Mouse (Mus musculus) liver, embryonic 14.5 days (tissue): Measurements from ENCODE around the gene Dscam. TPM values are rescaled to one million over a fixed set of nuclear protein-coding genes. Genes with fewer than 3 reads are reported as not detected.

Experiments used
- ATAC-seq: fragments of 200-750 bp; cut with Nextera tagmentation; 2 replicates; pipeline ENCODE4 v1.8.0; 2017; ENCODE audit warnings: moderate number of reproducible peaks, mild to moderate bottlenecking, moderate library complexity; ENCODE audit not compliant: insufficient read depth
- DNase-seq, 3 experiments: peaks; one replicate each; pipeline ENCODE4 v3.0.0-alpha.2; 2012 to 2013; ENCODE audit warnings: low read depth in 3 of 3, low spot score in 3 of 3
- H3K27ac ChIP-seq: fragments of 300-500 bp; sonication (generic); 2 replicates; pipeline ENCODE4 v1.5.1; 2014; ENCODE audit warnings: moderate library complexity, mild to moderate bottlenecking, control low read depth, inconsistent platforms
- H3K27me3 ChIP-seq: fragments of 300-500 bp; sonication (generic); 2 replicates; pipeline ENCODE4 v1.6.1; 2014; ENCODE audit warnings: mild to moderate bottlenecking, low read length, moderate library complexity; ENCODE audit not compliant: control insufficient read depth, insufficient read depth
- H3K36me3 ChIP-seq: fragments of 300-500 bp; sonication (generic); replicated peaks from 2 replicates; pipeline ENCODE4 v1.6.1; 2014; ENCODE audit warnings: low read depth; ENCODE audit not compliant: control insufficient read depth, insufficient read depth
- H3K4me1 ChIP-seq, 2 experiments: fragments of 200-500 bp in 1 of 2; fragments of 300-500 bp in 1 of 2; sonication (generic) in 1 of 2; replicated peaks; 2 replicates each; pipeline ENCODE4 v1.6.1; 2012 to 2014; ENCODE audit warnings: antibody characterized with exemption in 1 of 2, inconsistent platforms in 1 of 2, low read length in 1 of 2; ENCODE audit not compliant: control insufficient read depth in 2 of 2, insufficient read depth in 2 of 2
- H3K4me2 ChIP-seq: fragments of 300-500 bp; sonication (generic); 2 replicates; pipeline ENCODE4 v1.6.1; 2014; ENCODE audit warnings: low read depth, mild to moderate bottlenecking, control low read depth, moderate library complexity
- H3K4me3 ChIP-seq, 2 experiments: fragments of 200-500 bp in 1 of 2; fragments of 300-500 bp in 1 of 2; sonication (generic) in 1 of 2; 2 replicates each; pipeline ENCODE4 v1.5.1; 2012 to 2014; ENCODE audit warnings: low read depth in 2 of 2, low read length in 2 of 2, mild to moderate bottlenecking in 2 of 2, control low read depth in 1 of 2, inconsistent platforms in 1 of 2, moderate library complexity in 1 of 2; ENCODE audit not compliant: insufficient read depth in 1 of 2
- H3K9ac ChIP-seq: fragments of 300-500 bp; sonication (generic); replicated peaks from 2 replicates; pipeline ENCODE4 v1.6.1; 2014; ENCODE audit warnings: mild to moderate bottlenecking, control low read depth, moderate library complexity
- H3K9me3 ChIP-seq: fragments of 300-500 bp; sonication (generic); 2 replicates; pipeline ENCODE4 v1.6.1; 2016; ENCODE audit warnings: low read length, mixed read lengths; ENCODE audit not compliant: control insufficient read depth
- CTCF ChIP-seq: IDR thresholded peaks from 2 replicates; pipeline ENCODE4 v1.5.1; 2016; ENCODE audit warnings: antibody characterized with exemption, low read depth, control low read depth
- EP300 ChIP-seq: IDR thresholded peaks from 2 replicates; pipeline ENCODE4 v1.6.1; 2016; ENCODE audit warnings: antibody characterized with exemption, low read depth
- WGBS: fragments of 180-500 bp; shearing (Covaris S2); extraction: QIAGEN DNeasy Blood & Tissue Kit; methylation state at CpG from one replicate; pipeline ENCODE4 v1.1.7; 2014; ENCODE audit not compliant: insufficient replicate concordance; 5-methylcytosine and 5-hydroxymethylcytosine counted together
- polyA plus RNA-seq, 2 experiments: library from polyadenylated mRNA; depleted of rRNA in 1 of 2; stranded (reverse) in 1 of 2; unstranded in 1 of 2; fragments of >200 nt; fragmentation: Nextera tagmentation in 1 of 2; extraction: Ambion mirVana in 1 of 2; gene quantifications; 2 replicates each; pipeline versions ENCODE4 v1.2.1 to v1.2.3; 2012 to 2014

The Dscam gene
- polyA plus RNA-seq, 2 experiments, result not detected

DNA sequence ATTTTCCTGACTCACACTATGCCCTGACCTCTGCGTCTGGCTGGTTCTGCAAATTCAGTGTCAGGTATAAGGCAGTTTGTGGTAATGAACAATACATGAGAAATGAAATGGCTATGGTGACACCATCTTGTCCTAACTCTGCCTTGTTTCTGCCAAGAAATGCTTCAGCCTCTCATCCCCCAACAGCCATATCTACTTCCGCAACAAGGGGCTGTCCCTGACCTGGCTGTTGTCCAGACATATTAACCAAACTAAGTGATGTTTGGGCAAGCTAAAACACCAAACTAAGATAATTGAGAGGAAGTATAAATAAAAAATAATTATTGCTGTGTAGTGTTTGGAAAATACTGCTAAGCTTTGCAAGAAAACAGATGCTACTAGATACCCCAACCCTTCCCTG lies 258.4 kb downstream of the Dscam start:
- 82% methylated on average over 2 of the region's 2 CpGs for WGBS

GRCm38 (mm10) chr16:96910405-96911164 lies 260.0 kb downstream of the Dscam start:
- Histone ChIP-seq H3K36me3 (no peaks in the 10 kb centered on the region), H3K4me3 (no peak overlapping the region), H3K27ac (no peak overlapping the region), H3K4me1 (peaks cover 28 to 29% of the 10 kb centered on the region in 2 experiments), H3K9ac (no peak overlapping the region; the same call in 1 of the 2 replicates), H3K4me2 (no peak overlapping the region), H3K9me3 (no peaks in the 10 kb centered on the region), H3K27me3 (no peaks in the 10 kb centered on the region)
- ATAC-seq, result no peak
- no peak for DNase-seq
- no peak for TF ChIP-seq CTCF
- no peak for TF ChIP-seq EP300
- 60% methylated on average over 4 of the region's 4 CpGs for WGBS

More for the DNA sequence above, 258.4 kb downstream of the Dscam start:
- no peak for TF ChIP-seq CTCF
- no peak for TF ChIP-seq EP300
- no peaks in the 10 kb centered on the region for H3K27me3 ChIP-seq
- no peak overlapping the region for H3K4me2 ChIP-seq
- H3K9ac ChIP-seq, result no peak overlapping the region
- ATAC-seq (no peak), DNase-seq (no peak)
- no peak overlapping the region for H3K4me3 ChIP-seq
- H3K9me3 ChIP-seq, result no peaks in the 10 kb centered on the region
- no peaks in the 10 kb centered on the region for H3K36me3 ChIP-seq
- H3K27ac ChIP-seq, result no peak overlapping the region
- peaks cover 18 to 24% of the 10 kb centered on the region in 2 experiments for H3K4me1 ChIP-seq

DNA sequence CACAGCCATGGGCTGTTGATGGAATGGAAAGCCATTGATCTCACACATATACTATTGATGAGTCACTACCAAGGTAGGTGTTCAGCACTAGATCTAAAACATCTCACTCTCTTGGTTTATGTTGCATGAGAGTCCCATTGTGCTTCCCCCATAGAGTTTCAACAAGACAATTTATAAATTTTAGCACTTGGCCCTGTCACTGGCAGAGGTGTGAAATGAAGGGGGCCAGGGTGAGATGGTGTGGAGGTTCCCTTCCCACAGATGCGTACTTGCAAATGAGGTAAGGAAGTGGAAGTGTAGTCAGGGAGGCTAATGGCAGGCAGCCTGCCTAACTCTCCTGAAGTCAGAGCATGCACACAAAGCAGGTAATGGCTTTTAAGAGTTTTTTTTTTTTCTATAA lies 262.7 kb downstream of the Dscam start:
- Histone ChIP-seq H3K9ac (no peak overlapping the region), H3K27ac (peak overlapping the region; percentile 88), H3K36me3 (no peaks in the 10 kb centered on the region), H3K4me3 (no peak overlapping the region), H3K4me2 (no peak overlapping the region), H3K9me3 (no peaks in the 10 kb centered on the region), H3K4me1 (peaks cover 48 to 50% of the 10 kb centered on the region in 2 experiments), H3K27me3 (no peaks in the 10 kb centered on the region)
- no peak for ATAC-seq
- DNase-seq, result no peak
- 76% methylated on average over 1 of the region's 1 CpGs for WGBS
- no peak for TF ChIP-seq EP300
- no peak for TF ChIP-seq CTCF

DNA sequence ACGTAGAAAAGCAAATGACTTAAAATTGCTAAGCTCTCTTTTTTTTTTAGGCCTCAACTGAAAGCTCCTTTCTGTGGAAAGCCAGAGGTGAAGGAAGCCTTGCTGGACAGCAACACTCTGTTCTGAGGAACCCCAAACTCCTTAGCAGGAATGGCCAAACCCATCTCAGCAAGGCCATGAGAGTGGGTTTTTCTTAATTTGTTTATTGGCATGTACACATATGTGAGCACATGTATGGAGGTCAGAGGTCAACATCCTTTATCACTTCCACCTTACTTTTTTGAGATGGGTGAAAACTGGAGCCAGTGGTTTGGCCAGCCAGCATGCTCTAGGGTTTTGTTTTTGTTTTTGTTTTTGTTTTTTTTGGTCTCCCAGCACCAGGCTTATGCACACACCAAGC lies 263.5 kb downstream of the Dscam start:
- peak in 1 of 3 experiments; percentile 9 for DNase-seq
- 0 out of 2 replicates have a peak, but pooled peaks have one; percentile 4 for ATAC-seq
- H3K27ac ChIP-seq, result peak overlapping the region; percentile 88
- 46% methylated on average over 1 of the region's 1 CpGs for WGBS
- no peaks in the 10 kb centered on the region for H3K27me3 ChIP-seq
- H3K4me3 ChIP-seq, result no peak overlapping the region
- H3K9ac ChIP-seq, result 0 out of 2 replicates have a peak overlapping the region, but pooled peaks have one; percentile 35
- peaks cover 51 to 55% of the 10 kb centered on the region in 2 experiments for H3K4me1 ChIP-seq
- no peaks in the 10 kb centered on the region for H3K36me3 ChIP-seq
- H3K9me3 ChIP-seq, result no peaks in the 10 kb centered on the region
- TF ChIP-seq CTCF, result no peak
- no peak for TF ChIP-seq EP300
- H3K4me2 ChIP-seq, result peak overlapping the region; percentile 52

- ATAC-seq, result peak; percentile 97
- Histone ChIP-seq H3K27ac (peak overlapping the region; percentile 88), H3K9me3 (no peaks in the 10 kb centered on the region), H3K4me1 (peaks cover 51 to 56% of the 10 kb centered on the region in 2 experiments), H3K4me2 (peak overlapping the region; percentile 52), H3K27me3 (no peaks in the 10 kb centered on the region), H3K36me3 (no peaks in the 10 kb centered on the region), H3K4me3 (no peak overlapping the region), H3K9ac (no peak overlapping the region; the same call in 1 of the 2 replicates)
- TF ChIP-seq EP300 (peak; percentile 99), CTCF (no peak)
- DNase-seq, result peak; percentile 77 to 86 (median 83)
- WGBS, result 19% methylated on average over 2 of the region's 2 CpGs
Observed at GRCm38 (mm10) chr16:96906630-96907029, 263.9 kb downstream of the Dscam start.
